Mouse (Mus musculus) stomach, postnatal 0 days (tissue): Measurements from ENCODE around the gene Piwil4.
A peak's percentile ranks its signal among the peaks of the same experiment; 100 is the strongest.

Experiments used
- CTCF ChIP-seq: IDR thresholded peaks from 2 replicates; pipeline ENCODE4 v1.5.1; 2016; ENCODE audit warnings: antibody characterized with exemption, low read depth, mild to moderate bottlenecking, moderate library complexity
- EP300 ChIP-seq: optimal IDR thresholded peaks from 2 replicates; pipeline ENCODE3; 2016; ENCODE audit warnings: antibody characterized with exemption

GRCm38 (mm10) chr9:14752001-14752522, 11.5 kb upstream of the Piwil4 start, which contains the start of gene Fut4:
- TF ChIP-seq CTCF (peak; percentile 32; the same call in 1 of the 2 replicates), EP300 (no peak)
